Comparison of ENCODE assay signal across 21 mouse cellular contexts in the genomic region with DNA sequence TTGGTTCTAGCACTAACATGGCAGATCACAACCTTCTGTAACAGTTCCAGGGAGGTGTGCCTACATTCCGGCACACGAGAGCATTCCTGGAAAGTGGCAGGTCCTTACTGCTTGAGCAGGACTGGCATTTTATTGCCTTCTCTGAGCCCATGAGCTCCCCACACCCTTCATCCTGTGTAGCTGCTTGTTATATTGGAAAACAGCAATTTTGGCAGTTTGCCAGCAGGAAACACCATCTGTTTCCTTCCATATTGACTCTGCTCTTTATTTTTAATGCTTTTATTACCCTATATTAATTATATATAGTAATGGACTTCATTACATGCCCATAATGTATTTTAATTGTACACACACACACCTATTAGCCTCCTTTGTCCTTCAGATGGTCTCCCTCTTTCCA. TPM values are rescaled to one million over a fixed set of nuclear protein-coding genes. Genes with fewer than 3 reads are reported as not detected.
A peak's percentile ranks its signal among the peaks of the same experiment; 100 is the strongest.
DNase-seq lines count a peak whose midpoint lies in the region; ATAC-seq and TF ChIP-seq lines count a peak whose summit lies in the region.
"Had no signal": no experiment of that assay in that cellular context is flagged by ENCODE, and none has a peak within 500 bp of the region (broad histone marks: within the 10 kb centered on the region; RNA-seq: fewer than 3 reads in every experiment).

No protein-coding gene starts in this region.

- no peak overlapping the region for H3K4me3 ChIP-seq in MEL (ENCODE audit: control insufficient read depth in 1 of 2, insufficient read depth in 1 of 2, low read depth in 2 of 2, low read length in 2 of 2)
- H3K4me3 ChIP-seq in forebrain, embryonic 16.5 days (replicated peaks; ENCODE audit: low read length), result no peak overlapping the region
- H3K4me3 ChIP-seq: heart, adult 2 months had no signal

- H3K36me3 ChIP-seq in MEL (ENCODE audit: control insufficient read depth in 1 of 2, insufficient read depth in 2 of 2, low read length in 2 of 2), result peaks cover 10 to 17% of the 10 kb centered on the region in 2 experiments
- peaks cover 23% of the 10 kb centered on the region; the same call in 1 of the 2 replicates for H3K36me3 ChIP-seq in forebrain, embryonic 16.5 days (ENCODE audit: control insufficient read depth, insufficient read depth)

- no peak for ATAC-seq in forebrain, embryonic 16.5 days
- ATAC-seq: activated CD4-positive, CD25-positive, alpha-beta regulatory T cell, adult 4 months; intestine, embryonic 16.5 days had no signal

- no peak overlapping the region for H3K27ac ChIP-seq in MEL (ENCODE audit: control insufficient read depth, low read depth, low read length)
- 0 out of 2 replicates have a peak overlapping the region, but pooled peaks have one; percentile 16 for H3K27ac ChIP-seq in forebrain, embryonic 16.5 days (ENCODE audit: low read length)
- H3K27ac ChIP-seq: heart, adult 2 months had no signal

- no peak overlapping the region for H3K9ac ChIP-seq in MEL (ENCODE audit: control insufficient read depth, low read depth, low read length, poor library complexity, severe bottlenecking)
- H3K9ac ChIP-seq in forebrain, embryonic 16.5 days (replicated peaks; ENCODE audit: low read depth, low read length), result no peak overlapping the region

- no peak for TF ChIP-seq RAD21 in MEL (IDR thresholded peaks at IDR 0.05; ENCODE audit: low read depth, low read length)

- H3K27me3 ChIP-seq in MEL (ENCODE audit: control insufficient read depth in 1 of 2, insufficient read depth in 2 of 2, low read length in 2 of 2), result no peaks in the 10 kb centered on the region
- no peaks in the 10 kb centered on the region for H3K27me3 ChIP-seq in forebrain, embryonic 16.5 days (replicated peaks; ENCODE audit: control insufficient read depth, insufficient read depth, low read length)

- H3K9me3 ChIP-seq in MEL (replicated peaks; ENCODE audit: insufficient read depth, low read length), result no peaks in the 10 kb centered on the region
- H3K9me3 ChIP-seq in forebrain, embryonic 16.5 days (ENCODE audit: control insufficient read depth, low read length), result no peaks in the 10 kb centered on the region

- 63% methylated on average over 2 of the region's 2 CpGs for WGBS in forebrain, embryonic 16.5 days

- DNase-seq in cerebellum, adult 9-11 months, result peak; percentile 44
- no peak for DNase-seq in cerebellum, adult 11 months
- peak; percentile 21 to 67 for DNase-seq in layer of hippocampus, adult 18-20 months (ENCODE audit: low spot score in 2 of 2)
- DNase-seq in layer of hippocampus, postnatal 36 days, result no peak
- DNase-seq in MEL (ENCODE audit: low read depth, low spot score), result peak; percentile 28
- DNase-seq in left cerebral cortex, adult 18-20 months (ENCODE audit: low spot score in 2 of 2), result no peak
- DNase-seq in thymus, adult 18-20 months, result no peak
- DNase-seq: B cell, adult 2 months; heart, adult 2 months; heart, postnatal 14 days; lung, postnatal 14 days; thymus, adult 2 months had no signal

- H3K4me1 ChIP-seq in MEL (ENCODE audit: control insufficient read depth in 1 of 2, insufficient read depth in 2 of 2, low read length in 2 of 2), result peaks cover 0 to 2% of the 10 kb centered on the region in 2 experiments; a peak in 1 of 4 replicates
- peaks cover 20% of the 10 kb centered on the region for H3K4me1 ChIP-seq in forebrain, embryonic 16.5 days (replicated peaks; ENCODE audit: control insufficient read depth, insufficient read depth, low read length)

- H3K4me2 ChIP-seq in forebrain, embryonic 16.5 days (ENCODE audit: low read length), result no peak overlapping the region
- H3K4me2 ChIP-seq: liver, embryonic 11.5 days; midbrain, embryonic 11.5 days had no signal

- no peak for TF ChIP-seq CTCF in MEL (IDR thresholded peaks at IDR 0.05 in 2 of 3, conservative IDR thresholded peaks at IDR 0.05 in 1 of 3; ENCODE audit: control insufficient read depth in 1 of 3, insufficient read depth in 1 of 3, low read depth in 2 of 3, low read length in 3 of 3, poor library complexity in 1 of 3, severe bottlenecking in 1 of 3)

- no peak for TF ChIP-seq POLR2A in MEL (IDR thresholded peaks at IDR 0.05; ENCODE audit: control insufficient read depth in 1 of 2, insufficient read depth in 1 of 2, low read depth in 1 of 2, low read length in 2 of 2, poor library complexity in 1 of 2)

- H3K79me2 ChIP-seq in MEL (ENCODE audit: control insufficient read depth, insufficient read depth, low read length, poor library complexity), result peaks cover 5% of the 10 kb centered on the region

- TF ChIP-seq EP300 in MEL (IDR thresholded peaks at IDR 0.05; ENCODE audit: low read depth in 1 of 2, low read length in 2 of 2), result no peak

TF ChIP-seq in MEL, 35 proteins besides CTCF, POLR2A, EP300 and RAD21:
- TF ChIP-seq HCFC1 (IDR thresholded peaks at IDR 0.05; ENCODE audit: low read depth, low read length) (no peak), BHLHE40 (IDR thresholded peaks at IDR 0.05; ENCODE audit: borderline replicate concordance, low read depth, low read length) (no peak), POLR2AphosphoS2 (IDR thresholded peaks at IDR 0.05; ENCODE audit: low read length) (peak; percentile 22), ZC3H11A (IDR thresholded peaks at IDR 0.05; ENCODE audit: low read depth, low read length) (no peak), ETS1 (IDR thresholded peaks at IDR 0.05; ENCODE audit: low read depth, low read length) (no peak), ZMIZ1 (IDR thresholded peaks at IDR 0.05; ENCODE audit: low read depth, low read length) (0 out of 2 replicates have a peak, but pooled peaks have one; percentile 8)

RNA-seq across cellular contexts. Expression of gene Selenos, which starts 3.0 kb away (rescaled TPM):
- total RNA-seq in layer of hippocampus, adult 18-20 months (2021), result 10 to 100 TPM; 46.2 to 50.4 TPM
- total RNA-seq in layer of hippocampus, postnatal 36 days (2021), result 10 to 100 TPM; 53.5 to 55.9 TPM
- 91.8 and 103 TPM in 2 replicates for total RNA-seq in MEL (2012; rRNA removed)
- 10 to 100 TPM in 1 of 2 experiments, not detected in 1; 79.9 TPM for polyA plus RNA-seq in MEL (2012; ENCODE audit: insufficient read depth in 1 of 2, insufficient read length in 2 of 2, low read depth in 1 of 2, low replicate concordance in 2 of 2, missing spikeins in 1 of 2)
- 80.3 and 85.4 TPM in 2 replicates for polyA plus RNA-seq in forebrain, embryonic 16.5 days (2015; fragmentation: Nextera tagmentation; extraction: Ambion mirVana)
- total RNA-seq in left cerebral cortex, adult 18-20 months (2021), result 10 to 100 TPM; 46.2 to 46.6 TPM

RNA-seq across cellular contexts. Expression of gene Snrpa1, which starts 17.6 kb away (rescaled TPM):
- 10 to 100 TPM; 31.0 to 34.0 TPM for total RNA-seq in layer of hippocampus, adult 18-20 months (2021)
- total RNA-seq in layer of hippocampus, postnatal 36 days (2021), result 10 to 100 TPM; 34.1 to 35.0 TPM
- 188 and 227 TPM in 2 replicates for total RNA-seq in MEL (2012; rRNA removed)
- polyA plus RNA-seq in MEL (2012; ENCODE audit: insufficient read depth in 1 of 2, insufficient read length in 2 of 2, low read depth in 1 of 2, low replicate concordance in 2 of 2, missing spikeins in 1 of 2), result 100 to 1,000 TPM; 260 to 318 TPM
- polyA plus RNA-seq in forebrain, embryonic 16.5 days (2015; fragmentation: Nextera tagmentation; extraction: Ambion mirVana), result 147 and 154 TPM in 2 replicates
- 10 to 100 TPM; 31.6 to 37.6 TPM for total RNA-seq in left cerebral cortex, adult 18-20 months (2021)

RNA-seq across cellular contexts. Expression of gene Chsy1, which starts 32.9 kb away (rescaled TPM):
- 10 to 100 TPM; 16.6 to 16.7 TPM for total RNA-seq in layer of hippocampus, adult 18-20 months (2021)
- 10 to 100 TPM; 16.7 to 17.9 TPM for total RNA-seq in layer of hippocampus, postnatal 36 days (2021)
- total RNA-seq in MEL (2012; rRNA removed), result 10.2 and 10.3 TPM in 2 replicates
- 1 to 10 TPM in 1 of 2 experiments, not detected in 1; 8.5 TPM for polyA plus RNA-seq in MEL (2012; ENCODE audit: insufficient read depth in 1 of 2, insufficient read length in 2 of 2, low read depth in 1 of 2, low replicate concordance in 2 of 2, missing spikeins in 1 of 2)
- 11.4 and 12.6 TPM in 2 replicates for polyA plus RNA-seq in forebrain, embryonic 16.5 days (2015; fragmentation: Nextera tagmentation; extraction: Ambion mirVana)
- total RNA-seq in left cerebral cortex, adult 18-20 months (2021), result 10 to 100 TPM; 15.6 to 17.4 TPM

RNA-seq across cellular contexts. Expression of gene Gm45213, which starts 33.0 kb away (rescaled TPM):
- not detected for total RNA-seq in layer of hippocampus, adult 18-20 months (2021)
- total RNA-seq in layer of hippocampus, postnatal 36 days (2021), result not detected
- not detected in 2 replicates for total RNA-seq in MEL (2012; rRNA removed)
- polyA plus RNA-seq in MEL (2012; ENCODE audit: insufficient read depth in 1 of 2, insufficient read length in 2 of 2, low read depth in 1 of 2, low replicate concordance in 2 of 2, missing spikeins in 1 of 2), result not detected
- not detected in 2 replicates for polyA plus RNA-seq in forebrain, embryonic 16.5 days (2015; fragmentation: Nextera tagmentation; extraction: Ambion mirVana)
- total RNA-seq in left cerebral cortex, adult 18-20 months (2021), result not detected
- total RNA-seq: ES-E14; gastrocnemius, adult 18-20 months; heart, adult 2 months; heart, postnatal 14 days; layer of hippocampus, postnatal 25 days had no signal
- polyA plus RNA-seq: activated CD4-positive, CD25-positive, alpha-beta regulatory T cell, adult 4 months; heart, adult 2 months; intestine, embryonic 16.5 days; liver, embryonic 11.5 days; midbrain, embryonic 11.5 days; neural tube, embryonic 14.5 days; thymus, adult 2 months had no signal

Comparison
In these comparisons a context has a peak if more than half of its experiments do, and no peak if none do; other contexts are left out.
1. DNase-seq: peak in cerebellum, adult 9-11 months (single experiment), layer of hippocampus, adult 18-20 months (2 of 2) and MEL (single experiment); none in cerebellum, adult 11 months (single experiment), layer of hippocampus, postnatal 36 days (0 of 2), left cerebral cortex, adult 18-20 months (0 of 2) and thymus, adult 18-20 months (0 of 2).